24 mouse cellular contexts compared by ENCODE assay signal in genomic region chr12:118845351-118845750, GRCm38 (mm10). TPM values are rescaled to one million over a fixed set of nuclear protein-coding genes. Genes with fewer than 3 reads are reported as not detected.
A peak's percentile ranks its signal among the peaks of the same experiment; 100 is the strongest.
DNase-seq lines count a peak whose midpoint lies in the region; ATAC-seq lines count a peak whose summit lies in the region.
"Had no signal": no experiment of that assay in that cellular context is flagged by ENCODE, and none has a peak within 500 bp of the region (broad histone marks: within the 10 kb centered on the region; RNA-seq: fewer than 3 reads in every experiment).

No protein-coding gene starts in this region.

- peak overlapping the region; percentile 66 for H3K4me3 ChIP-seq in forebrain, embryonic 10.5 days
- H3K4me3 ChIP-seq in forebrain, embryonic 11.5 days (ENCODE audit: low read depth, low read length): no peak overlapping the region
- H3K4me3 ChIP-seq: embryonic facial prominence, embryonic 12.5 days had no signal

- peaks cover 97% of the 10 kb centered on the region for H3K4me1 ChIP-seq in forebrain, embryonic 10.5 days
- H3K4me1 ChIP-seq in forebrain, embryonic 11.5 days (replicated peaks; ENCODE audit: control insufficient read depth, insufficient read depth, low read length): peaks cover 10% of the 10 kb centered on the region; the same call in 1 of the 2 replicates

- no peak overlapping the region for H3K9ac ChIP-seq in forebrain, embryonic 11.5 days (ENCODE audit: low read length)
- H3K9ac ChIP-seq: embryonic facial prominence, embryonic 12.5 days; forebrain, embryonic 13.5 days; forebrain, embryonic 15.5 days; forebrain, postnatal 0 days had no signal

- H3K27ac ChIP-seq in forebrain, embryonic 10.5 days: 0 out of 2 replicates have a peak overlapping the region, but pooled peaks have one; percentile 95
- H3K27ac ChIP-seq in forebrain, embryonic 11.5 days (ENCODE audit: low read depth, low read length): no peak overlapping the region
- H3K27ac ChIP-seq: embryonic facial prominence, embryonic 10.5 days; embryonic facial prominence, embryonic 12.5 days; forebrain, embryonic 13.5 days had no signal

- peaks cover 19% of the 10 kb centered on the region for H3K36me3 ChIP-seq in forebrain, embryonic 10.5 days (replicated peaks)
- no peaks in the 10 kb centered on the region for H3K36me3 ChIP-seq in forebrain, embryonic 11.5 days (ENCODE audit: control insufficient read depth, insufficient read depth, low read length)
- H3K36me3 ChIP-seq: embryonic facial prominence, embryonic 10.5 days; embryonic facial prominence, embryonic 12.5 days; forebrain, embryonic 15.5 days; G1E had no signal

- peak; percentile 42 for DNase-seq in embryo, embryonic 10.5 days (ENCODE audit: low spot score)
- no peak for DNase-seq in embryo, embryonic 10 days (ENCODE audit: low spot score)
- no peak for DNase-seq in forebrain, embryonic 10.5 days (ENCODE audit: extremely low spot score, low spot score)
- no peak for DNase-seq in forebrain, embryonic 11.5 days (ENCODE audit: low spot score)
- DNase-seq in retina, embryonic 14.5 days (ENCODE audit: low spot score): peak; percentile 13
- DNase-seq in retina, postnatal 1 day: no peak
- DNase-seq: adrenal gland, adult 8-10 months; adrenal gland, postnatal 14 days; adrenal gland, postnatal 36 days; B cell, adult 2 months; cerebellum, adult 11-12 months; cerebellum, adult 2 months; cerebellum, adult 9-10 months; cerebellum, postnatal 25 days had no signal

- no peak overlapping the region for H3K4me2 ChIP-seq in forebrain, embryonic 11.5 days (ENCODE audit: low read depth, low read length, severe bottlenecking)
- H3K4me2 ChIP-seq: embryonic facial prominence, embryonic 12.5 days had no signal

- peaks cover 100% of the 10 kb centered on the region for H3K27me3 ChIP-seq in forebrain, embryonic 10.5 days (ENCODE audit: poor library complexity, severe bottlenecking)
- H3K27me3 ChIP-seq in forebrain, embryonic 11.5 days (ENCODE audit: control insufficient read depth, insufficient read depth, low read length): peaks cover 45% of the 10 kb centered on the region
- H3K27me3 ChIP-seq: CH12.LX had no signal

- 3% methylated on average over 3 of the region's 3 CpGs for WGBS in forebrain, embryonic 10.5 days
- 7% methylated on average over 3 of the region's 3 CpGs for WGBS in forebrain, embryonic 11.5 days

- ATAC-seq in forebrain, embryonic 11.5 days (replicated peaks; ENCODE audit: low FRiP score): no peak
- ATAC-seq: activated CD4-positive, CD25-positive, alpha-beta regulatory T cell, adult 4 months; CD4-positive, CD25-positive, alpha-beta regulatory T cell, adult 4 months; forebrain, embryonic 13.5 days; forebrain, embryonic 15.5 days; forebrain, postnatal 0 days; Patski had no signal

- no peaks in the 10 kb centered on the region for H3K9me3 ChIP-seq in forebrain, embryonic 10.5 days
- no peaks in the 10 kb centered on the region for H3K9me3 ChIP-seq in forebrain, embryonic 11.5 days (ENCODE audit: control insufficient read depth, low read length)
- H3K9me3 ChIP-seq: embryonic facial prominence, embryonic 10.5 days; embryonic facial prominence, embryonic 12.5 days; forebrain, embryonic 13.5 days; forebrain, embryonic 15.5 days had no signal

RNA-seq across cellular contexts. Expression of gene Sp8, which starts 0.8 kb away (rescaled TPM):
- polyA plus RNA-seq in forebrain, embryonic 10.5 days (2016; fragmentation: Nextera tagmentation; extraction: Ambion mirVana): 17.5 and 20.9 TPM in 2 replicates
- polyA plus RNA-seq in forebrain, embryonic 11.5 days (2014; fragmentation: Nextera tagmentation; extraction: Ambion mirVana): 21.5 and 24.0 TPM in 2 replicates
- polyA plus RNA-seq: activated CD4-positive, CD25-positive, alpha-beta regulatory T cell, adult 4 months; CD4-positive, CD25-positive, alpha-beta regulatory T cell, adult 4 months; G1E had no signal

Comparison
In these comparisons a context has a peak if more than half of its experiments do, and no peak if none do; other contexts are left out.
1. DNase-seq: peak in embryo, embryonic 10.5 days (single experiment) and retina, embryonic 14.5 days (single experiment); none in embryo, embryonic 10 days (single experiment), forebrain, embryonic 10.5 days (single experiment), forebrain, embryonic 11.5 days (single experiment) and retina, postnatal 1 day (single experiment).